Mouse (Mus musculus): ENCODE measurements around the gene Pdap1.
"Not testable (repeated sequence)": the region's sequence is repeated elsewhere in the genome, so short reads cannot be mapped to it uniquely, and the experiment has no call there.

Pdap1 gene

DNA sequence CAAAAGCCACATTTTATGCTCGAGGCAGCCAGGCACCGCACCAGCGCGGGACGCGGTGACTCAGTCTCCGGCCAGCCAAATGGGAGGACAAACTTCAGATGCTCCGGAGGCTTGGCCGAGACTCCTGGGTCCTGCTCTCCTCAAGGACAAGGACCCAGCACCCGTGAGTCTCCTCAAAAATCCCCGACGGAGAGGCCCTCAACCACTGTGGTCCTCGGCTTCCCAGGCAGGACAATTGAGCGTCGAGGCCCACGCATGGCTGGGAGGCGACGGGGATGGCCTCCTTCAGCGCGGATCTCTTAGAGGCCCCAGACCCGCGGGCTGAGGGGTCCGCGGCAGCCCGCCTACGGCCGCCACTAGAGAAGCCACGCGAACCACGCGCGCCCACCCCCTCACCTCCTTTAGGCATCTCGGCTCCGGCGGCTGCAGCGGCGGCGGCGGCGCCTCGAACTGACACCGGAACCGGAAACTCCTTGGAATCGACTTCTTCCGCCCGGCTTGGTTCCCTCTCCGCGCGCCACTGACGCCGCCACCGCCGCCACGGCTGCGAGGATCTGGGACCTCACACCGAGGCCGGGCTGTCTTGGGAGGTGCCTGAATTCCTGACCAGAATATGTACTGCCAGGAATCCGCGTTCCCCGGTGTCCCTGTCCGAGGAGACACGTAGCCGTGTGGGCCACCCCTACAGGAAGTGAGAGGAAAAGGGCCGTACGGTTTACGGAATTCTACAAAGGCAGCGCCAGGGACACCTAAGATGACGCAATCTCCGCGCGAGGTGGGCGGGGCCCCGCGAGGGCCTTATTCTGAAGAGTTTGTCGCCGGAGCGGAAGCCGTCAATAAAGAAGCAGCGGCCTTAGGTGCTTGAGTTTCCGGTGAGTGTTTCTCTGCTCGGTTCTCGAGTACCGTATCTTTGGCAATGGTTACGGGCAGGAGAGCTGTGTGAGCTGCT lies at the start of gene Pdap1, which contains the start of gene Bud31:
TSS of gene Pdap1 (minus strand) at position 668 of the 949 bp plus-strand sequence.
TSS of gene Bud31 (plus strand) at position 792 of the 949 bp plus-strand sequence.
- DNase-seq: peak; percentile 97 to 98

DNA sequence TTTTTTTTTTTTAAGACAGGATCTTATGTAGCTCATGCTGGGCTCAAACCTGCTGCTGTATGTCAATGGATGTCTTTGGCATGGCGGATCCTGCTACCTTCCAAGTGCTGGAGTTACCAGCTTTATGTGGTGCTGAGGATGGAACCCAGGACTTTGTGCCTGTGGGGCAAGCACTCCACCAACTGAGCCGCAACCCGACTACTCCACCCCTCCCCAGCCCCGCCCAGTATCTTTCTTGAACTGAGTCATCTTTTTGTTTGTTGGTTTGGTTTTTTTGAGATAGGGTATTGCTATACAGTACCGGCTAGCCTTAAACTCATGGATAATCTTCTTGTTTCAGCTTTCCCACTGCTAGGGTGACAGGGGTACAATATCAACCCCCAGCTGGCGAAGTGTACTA lies 49.4 kb upstream of the Pdap1 start:
- no peak for DNase-seq

DNA sequence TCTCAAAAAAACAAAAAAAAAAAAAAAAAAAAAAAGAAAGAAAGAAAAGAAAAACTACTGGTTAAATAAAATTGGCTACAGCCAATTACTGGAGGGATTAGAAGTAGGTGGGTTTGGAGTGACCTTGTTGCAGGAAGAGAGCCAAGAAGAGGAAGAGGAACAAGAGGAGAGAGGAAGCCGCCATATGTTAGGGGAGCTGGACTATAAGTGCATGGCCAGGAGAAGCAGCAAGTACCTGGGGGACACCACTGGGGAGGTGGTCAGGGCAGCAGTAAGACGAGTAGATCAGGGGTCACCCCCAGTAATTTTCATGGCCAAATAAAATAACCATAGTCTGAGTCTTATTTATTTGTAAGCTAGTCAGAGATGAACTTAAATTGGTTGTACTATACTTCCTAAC lies 45.2 kb upstream of the Pdap1 start:
- no peak for DNase-seq

DNA sequence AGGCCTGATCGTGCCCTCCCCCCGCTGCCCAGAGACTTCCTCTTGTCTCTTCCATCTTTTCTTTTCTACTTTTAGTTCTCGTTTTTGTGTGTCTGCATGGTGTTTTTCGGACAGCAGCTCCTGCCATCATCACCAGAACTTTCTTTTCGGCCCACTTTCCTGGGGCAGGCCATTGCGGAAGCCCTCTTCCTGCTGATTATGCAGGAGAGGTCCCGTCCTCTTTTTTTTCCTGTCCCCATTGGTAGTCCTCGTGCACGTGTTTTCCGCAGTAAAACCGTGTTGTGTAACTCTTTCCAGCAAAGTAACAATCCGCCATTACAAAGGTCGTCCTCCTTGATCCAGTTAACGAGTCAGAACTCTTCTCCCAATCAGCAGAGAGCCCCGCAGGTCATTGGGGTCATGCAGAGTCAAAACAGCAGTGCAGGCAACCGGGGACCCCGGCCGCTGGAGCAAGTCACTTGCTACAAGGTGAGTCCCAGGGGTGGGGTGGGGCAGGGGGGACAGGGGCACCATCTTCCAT lies 38.5 kb upstream of the Pdap1 start:
- no peak for DNase-seq

DNA sequence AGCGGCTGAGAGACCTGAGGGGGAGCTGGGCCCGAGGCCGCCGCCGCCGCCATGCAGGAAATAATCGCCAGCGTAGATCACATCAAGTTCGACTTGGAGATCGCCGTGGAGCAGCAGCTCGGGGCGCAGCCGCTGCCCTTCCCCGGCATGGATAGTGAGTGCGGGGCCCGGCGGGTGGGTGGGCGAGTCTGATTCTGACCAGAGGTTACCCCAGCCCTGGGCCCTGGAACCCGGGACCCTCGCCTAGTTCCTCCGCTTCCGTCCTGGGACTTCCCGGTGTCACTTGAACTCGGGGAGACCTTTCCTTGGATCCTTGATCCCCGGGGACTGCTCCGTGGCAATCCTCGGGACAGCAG lies 27.2 kb upstream of the Pdap1 start:
- DNase-seq: no peak

DNA sequence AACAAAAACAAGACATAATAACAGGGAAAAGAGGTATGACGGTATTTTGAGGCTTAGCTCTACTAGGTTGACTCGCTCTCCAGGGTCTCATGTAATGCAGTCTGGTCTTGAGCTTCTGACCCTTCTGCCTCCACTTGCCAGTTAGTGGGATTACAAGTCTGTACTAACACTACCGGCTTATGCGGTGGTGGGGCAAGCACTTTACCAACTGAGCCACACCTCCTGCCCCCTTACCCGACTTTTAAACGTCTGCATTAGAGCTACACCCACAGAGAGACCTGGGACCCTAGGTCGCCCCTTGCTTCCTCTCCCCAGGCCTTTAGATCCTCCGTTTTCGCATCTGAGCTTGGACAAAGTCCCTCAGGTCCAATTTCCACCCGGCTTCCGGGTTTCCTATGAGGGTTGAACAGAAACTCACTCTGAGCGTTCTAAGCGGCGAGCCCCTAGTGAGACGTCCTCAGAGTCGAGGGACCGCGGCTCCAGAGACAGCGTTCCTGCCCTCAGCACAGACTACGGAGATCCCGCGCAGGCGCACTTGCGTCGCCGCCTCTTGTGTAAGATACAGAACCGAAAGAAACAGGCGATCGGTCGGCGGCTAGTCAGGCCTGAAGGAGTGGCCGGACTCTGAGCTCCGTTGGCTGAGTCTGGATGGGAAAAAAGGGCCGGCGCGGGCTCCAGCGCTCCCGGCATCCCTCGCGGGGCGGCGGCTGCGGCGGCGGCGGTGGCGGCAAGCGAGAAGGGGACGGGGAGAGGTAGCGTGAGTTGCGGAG lies 26.7 kb upstream of the Pdap1 start, which contains the start of the genes Ptcd1 and Cpsf4:
TSS of gene Ptcd1 (minus strand) at position 573 of the 770 bp plus-strand sequence.
TSS of gene Cpsf4 (plus strand) at position 678 of the 770 bp plus-strand sequence.
- peak; percentile 95 to 99 for DNase-seq

DNA sequence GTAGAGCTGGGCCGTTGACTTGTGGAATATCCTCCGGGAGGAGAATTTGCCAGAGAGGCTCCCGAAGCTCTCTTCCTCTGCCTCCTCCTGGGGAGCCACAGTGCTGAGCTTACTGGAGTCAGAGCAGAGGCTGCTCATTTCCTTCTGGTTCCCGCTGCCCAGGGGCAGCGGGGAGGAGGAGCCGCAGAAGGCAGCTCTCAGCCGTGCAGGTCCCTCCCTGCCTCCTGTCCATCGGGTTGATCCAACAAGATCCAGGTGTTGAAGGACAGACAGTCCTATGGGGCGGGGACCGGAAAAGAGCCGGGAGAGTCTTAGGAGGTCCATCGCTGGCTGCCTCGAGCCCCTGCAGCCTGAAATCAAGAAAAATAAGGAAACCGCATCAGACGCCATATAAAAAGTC lies 25.1 kb upstream of the Pdap1 start:
- no peak for DNase-seq

DNA sequence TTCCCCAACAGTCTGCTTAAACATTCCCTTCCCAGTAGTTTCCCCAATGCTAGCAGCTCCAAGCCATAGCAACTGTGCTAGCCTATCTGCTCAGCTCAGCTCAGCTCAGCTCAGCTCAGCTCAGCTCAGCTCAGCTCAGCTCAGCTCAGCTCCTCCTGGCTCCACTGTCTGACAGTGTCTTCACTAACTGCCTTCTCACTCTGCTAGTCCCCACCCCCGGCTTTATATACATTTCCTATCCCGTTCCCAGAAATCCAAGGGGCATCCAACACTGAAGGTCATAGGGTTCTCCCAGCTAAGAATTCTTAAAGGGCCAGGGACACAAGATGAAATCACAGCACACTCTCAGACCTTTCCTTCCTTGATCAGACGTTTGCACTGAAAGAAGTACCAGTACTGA lies 24.7 kb upstream of the Pdap1 start:
- no peak for DNase-seq

DNA sequence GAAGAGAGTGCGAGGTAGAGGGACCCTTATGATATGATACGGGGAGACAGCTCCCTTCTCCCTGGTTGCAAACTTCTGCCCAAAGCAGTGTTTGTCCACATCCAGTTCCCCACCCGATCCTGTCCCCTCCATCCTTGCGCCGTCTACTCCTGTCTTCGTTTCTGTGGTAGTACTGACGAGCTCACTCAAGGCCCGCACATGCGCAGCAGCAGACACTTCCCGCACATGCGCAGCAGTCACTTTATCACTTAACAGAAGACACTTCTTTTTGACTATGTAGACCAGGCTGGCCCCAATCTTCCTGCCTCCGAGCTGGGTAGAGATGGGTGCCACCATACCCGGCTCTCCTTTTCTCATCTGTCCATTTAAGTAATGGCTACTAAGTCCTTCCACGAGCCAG lies 21.3 kb upstream of the Pdap1 start:
- no peak for DNase-seq

DNA sequence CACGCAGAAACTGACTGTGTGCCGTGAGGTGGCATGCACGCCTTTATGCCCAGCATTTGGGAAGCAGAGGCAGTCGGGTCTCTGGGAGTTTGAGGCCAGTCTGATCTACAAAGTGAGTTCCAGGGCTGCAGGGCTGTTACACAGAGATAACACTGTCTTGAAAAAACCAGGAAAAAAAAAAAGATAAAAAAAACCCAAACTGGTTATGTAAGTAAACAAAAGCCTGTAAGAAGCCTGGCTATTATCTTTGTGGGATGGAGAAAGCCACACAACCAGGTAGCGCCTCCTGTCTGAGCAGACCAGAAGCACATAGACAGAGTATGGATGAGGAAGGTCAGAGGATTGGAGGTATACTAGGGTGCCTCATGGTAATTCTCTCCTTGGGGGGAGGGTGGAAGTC lies 12.7 kb upstream of the Pdap1 start:
- no peak for DNase-seq

DNA sequence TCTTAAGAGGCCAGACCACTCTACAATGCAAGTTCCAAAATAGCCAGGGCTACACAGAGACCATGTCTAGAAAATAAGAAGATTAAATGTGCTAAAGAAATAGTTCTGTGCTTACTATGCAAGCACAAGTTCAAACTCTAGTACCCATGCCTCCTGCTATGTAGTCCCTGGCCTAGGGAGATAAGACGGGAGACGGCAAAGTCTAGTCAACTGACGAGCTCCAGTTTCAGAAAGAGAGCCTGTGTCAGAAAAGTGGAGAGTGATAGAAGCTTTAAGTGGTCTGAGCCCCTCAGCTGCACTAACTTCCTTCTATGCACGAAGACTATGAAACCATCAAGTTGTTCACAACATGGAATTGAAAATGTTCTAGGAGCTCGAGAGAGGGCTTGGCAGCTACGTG lies 9.3 kb upstream of the Pdap1 start:
- no peak for DNase-seq

DNA sequence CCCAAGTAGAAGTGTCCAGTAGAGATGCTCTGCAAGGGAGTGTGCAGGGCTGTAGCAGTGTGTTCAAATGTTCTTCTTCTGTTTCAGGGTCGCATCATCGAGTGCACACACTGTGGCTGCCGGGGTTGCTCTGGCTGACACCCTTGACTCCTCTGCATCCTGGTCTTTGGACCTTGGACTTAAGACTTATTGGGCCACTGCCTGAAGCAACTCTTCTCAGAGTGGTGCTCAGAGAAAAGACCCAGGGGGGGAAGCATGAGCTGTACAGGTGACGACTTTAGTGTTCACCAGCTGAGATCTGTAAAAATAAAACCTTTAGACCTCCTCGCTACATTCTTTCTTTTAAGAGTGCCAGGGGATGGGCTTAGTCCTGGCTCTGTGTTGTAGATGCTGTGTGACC lies 7.7 kb upstream of the Pdap1 start:
- no peak for DNase-seq

DNA sequence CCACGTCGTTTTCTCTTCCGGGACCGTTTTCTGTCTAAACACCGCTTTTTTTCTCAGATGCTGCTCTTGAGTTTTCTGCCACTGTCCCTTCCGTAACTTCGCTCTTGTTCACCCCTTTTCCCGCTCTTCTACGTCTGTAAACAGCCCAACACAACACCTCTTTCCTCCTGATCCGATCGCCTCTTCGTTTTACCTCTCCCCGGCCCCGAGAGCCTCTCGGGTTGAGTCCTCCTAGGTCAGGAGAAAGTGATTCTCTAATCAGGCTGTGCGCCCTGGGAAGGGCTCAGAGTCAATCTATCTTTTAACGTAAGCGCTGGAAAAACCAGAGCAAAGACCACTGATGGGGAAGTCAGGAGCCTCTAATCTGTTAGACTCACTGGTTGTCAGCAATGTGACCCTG lies 573 bp upstream of the Pdap1 start:
- DNase-seq: peak in 1 of 2 experiments; percentile 22

DNA sequence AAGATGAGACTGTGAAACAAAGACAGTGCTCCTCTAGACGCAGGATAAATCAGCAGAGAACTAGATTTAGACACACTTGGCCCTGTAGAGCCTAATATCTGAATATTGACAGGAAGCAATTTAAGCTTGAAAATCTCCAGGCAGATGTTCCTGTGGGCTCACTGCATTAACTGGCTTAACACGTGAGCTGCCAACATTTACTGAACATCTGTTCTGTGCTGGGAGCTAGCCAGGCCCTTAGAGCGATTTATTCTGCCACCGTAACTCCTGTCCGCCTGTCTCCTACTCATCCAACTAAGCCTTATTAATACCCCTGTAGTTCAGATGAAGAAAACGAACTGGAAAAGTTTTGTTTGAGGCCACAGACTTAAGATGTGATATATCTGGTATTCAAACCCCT lies 1.2 kb downstream of the Pdap1 start:
- peak; percentile 30 to 45 for DNase-seq

DNA sequence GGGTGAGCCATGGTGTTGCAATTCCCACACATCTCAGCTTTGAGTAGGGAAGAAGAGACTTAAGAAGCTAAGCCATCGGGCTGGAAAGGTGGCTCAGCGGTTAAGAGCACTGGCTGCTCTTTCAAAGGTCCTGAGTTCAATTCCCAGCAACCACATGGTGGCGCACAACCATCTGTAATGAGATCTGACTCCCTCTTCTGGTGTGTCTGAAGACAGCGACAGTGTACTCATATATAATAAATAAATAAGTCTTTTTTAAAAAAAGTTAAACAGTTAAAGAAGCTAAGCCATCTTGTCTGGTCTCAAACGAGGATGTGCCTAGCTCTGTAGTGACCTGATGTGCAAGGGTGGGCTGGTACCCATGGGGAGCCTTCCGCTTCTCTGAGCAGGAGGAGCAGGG lies 6.8 kb downstream of the Pdap1 start:
- DNase-seq: not testable (repeated sequence)

DNA sequence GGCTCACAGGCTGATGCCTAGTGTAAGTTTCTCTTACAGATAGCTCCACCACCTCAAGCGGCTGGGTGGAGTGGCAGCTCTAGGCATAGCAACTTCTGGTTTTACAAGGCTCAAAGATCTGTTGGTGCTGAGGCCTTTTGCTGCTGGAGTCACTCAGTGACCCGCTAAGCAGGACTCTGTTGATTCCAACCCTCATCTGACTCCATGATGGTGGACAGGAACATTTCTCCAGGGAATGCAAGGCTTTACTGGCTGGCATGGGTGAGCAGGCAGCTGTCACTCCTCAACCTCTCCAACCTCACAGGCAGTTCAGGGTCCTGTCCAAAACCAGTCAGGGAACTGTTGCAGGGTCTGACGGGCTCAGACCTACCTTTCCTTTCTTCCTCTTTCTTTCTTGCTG lies 9.0 kb downstream of the Pdap1 start:
- no peak for DNase-seq

DNA sequence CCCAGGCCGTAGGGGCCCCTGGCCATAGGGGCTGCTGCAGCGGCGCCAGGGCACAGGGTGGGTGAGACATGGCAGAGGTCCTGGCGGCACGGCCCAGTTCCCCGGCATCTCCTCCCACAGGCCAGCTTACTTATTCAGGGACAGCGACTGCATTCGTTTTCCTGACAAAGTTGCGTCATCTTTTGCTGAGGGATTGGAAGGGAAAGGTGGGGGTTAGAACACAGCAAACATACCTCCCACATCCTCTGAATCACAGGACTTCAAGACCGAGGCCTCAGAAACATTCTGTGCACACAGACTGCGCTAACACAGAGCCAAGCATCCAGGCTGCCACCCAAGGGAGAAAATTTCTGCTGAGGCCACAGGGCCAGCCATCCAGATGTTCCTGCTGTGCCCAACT lies 9.8 kb downstream of the Pdap1 start:
- DNase-seq: no peak

DNA sequence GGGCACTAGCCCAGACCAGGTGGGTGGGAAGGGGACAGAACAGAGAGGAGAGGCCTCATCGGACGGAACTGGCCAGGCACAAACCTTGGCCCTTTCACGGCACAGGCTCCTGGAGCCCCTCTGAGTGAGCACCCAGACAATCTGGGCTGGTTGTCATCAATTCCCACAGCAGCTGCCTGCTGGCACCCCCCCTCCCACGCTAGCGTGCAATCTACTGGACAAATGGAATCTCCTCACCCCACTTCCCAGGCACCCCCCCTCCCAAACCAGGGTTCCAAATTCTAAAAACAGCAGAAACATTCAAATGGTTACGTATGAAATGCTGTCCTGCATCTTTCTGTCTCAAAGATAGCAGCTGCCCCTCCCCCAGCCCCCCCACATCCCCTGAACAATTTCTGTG lies 10.3 kb downstream of the Pdap1 start:
- not testable (repeated sequence) for DNase-seq

DNA sequence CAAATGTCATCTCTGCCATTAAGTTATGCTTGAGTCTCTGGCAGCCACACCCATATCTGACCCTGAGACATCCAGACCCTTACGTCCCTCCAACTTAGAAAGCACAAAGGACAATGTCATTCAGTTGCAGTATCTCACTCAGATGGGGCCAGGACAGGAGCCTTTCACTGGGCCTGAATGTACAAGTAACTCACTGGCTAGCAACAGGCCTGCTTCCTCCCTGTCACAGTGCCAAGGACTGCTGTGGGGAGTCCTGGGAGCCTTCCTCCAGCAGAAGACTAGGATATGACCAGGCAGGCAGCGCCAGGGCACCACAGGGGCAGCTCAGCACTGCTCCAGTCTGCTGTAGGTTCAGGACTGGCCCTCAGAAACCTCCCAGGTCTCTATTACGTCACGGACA lies 10.9 kb downstream of the Pdap1 start:
- peak in 1 of 2 experiments; percentile 37 for DNase-seq

DNA sequence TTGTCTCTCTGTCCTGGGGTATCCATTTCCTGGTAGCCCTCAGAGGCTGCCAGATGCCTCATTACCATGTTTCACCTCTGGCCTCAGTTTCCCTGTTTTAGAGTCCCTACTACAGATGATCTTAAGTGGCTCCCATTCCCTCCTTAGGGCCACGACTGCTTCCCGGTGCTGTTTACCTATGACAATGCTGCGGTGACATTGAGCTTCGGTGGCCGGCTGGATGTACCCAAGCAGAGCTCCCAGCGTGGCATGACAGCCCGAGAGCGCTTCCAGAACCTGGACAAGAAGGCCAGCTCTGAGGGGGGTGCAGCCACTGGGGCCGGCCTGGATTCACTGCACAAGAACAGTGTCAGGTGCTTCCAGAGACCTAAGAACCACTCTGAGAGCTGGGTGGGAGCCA lies 13.5 kb downstream of the Pdap1 start:
- no peak for DNase-seq

DNA sequence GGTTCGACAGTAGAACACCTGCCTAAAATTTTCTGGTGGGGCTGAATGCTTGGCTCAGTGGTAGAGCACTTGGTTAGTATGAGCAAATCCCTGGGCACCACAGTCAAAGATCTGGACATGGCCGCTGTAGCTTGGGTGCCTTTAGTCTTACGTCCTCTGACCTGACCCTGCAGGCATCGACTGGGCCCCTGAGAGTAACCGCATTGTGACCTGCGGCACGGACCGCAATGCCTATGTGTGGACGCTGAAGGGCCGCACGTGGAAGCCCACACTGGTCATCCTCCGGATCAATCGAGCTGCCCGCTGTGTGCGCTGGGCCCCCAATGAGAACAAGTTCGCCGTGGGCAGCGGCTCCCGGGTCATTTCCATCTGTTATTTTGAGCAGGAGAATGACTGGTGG lies 16.6 kb downstream of the Pdap1 start:
- no peak for DNase-seq

DNA sequence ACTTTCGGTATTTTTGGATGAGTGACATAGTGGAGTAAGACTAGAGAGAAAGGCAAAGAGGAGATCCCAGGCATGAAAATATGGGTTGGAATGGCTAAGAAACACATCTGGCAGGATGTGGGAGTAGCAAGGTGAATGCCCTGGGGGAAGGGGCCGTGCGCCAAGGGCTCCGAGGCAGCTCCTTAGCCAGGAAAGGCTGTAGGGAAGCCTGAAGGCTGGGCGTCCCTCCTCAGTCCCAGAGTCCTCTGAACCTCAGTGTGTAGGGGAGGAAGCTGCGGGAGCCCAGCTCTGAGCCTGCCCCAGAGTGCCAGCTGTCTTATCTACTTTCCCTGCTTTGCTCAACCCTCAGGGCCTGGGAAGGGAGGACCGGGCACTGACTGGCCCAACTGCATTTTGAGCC lies 19.1 kb downstream of the Pdap1 start:
- DNase-seq: no peak

DNA sequence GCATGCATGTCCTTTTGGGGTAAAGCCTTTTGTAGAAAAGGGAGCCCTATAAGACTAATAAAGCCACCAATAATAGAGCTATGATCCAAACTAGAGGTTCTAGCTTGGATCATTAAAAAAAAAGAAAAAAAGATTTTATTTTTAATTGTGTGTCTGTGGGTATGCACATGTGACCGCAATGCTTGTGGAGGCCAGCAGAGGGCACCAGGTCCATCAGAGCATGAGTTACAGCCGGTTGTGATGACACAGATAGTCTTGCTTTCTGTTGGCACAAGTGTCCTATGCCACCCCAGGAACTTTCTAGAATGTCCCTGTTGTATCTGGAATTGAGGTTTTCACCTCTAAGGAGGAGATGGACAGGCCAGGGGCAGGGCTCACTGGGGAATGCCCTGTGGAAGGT lies 20.7 kb downstream of the Pdap1 start:
- no peak for DNase-seq

DNA sequence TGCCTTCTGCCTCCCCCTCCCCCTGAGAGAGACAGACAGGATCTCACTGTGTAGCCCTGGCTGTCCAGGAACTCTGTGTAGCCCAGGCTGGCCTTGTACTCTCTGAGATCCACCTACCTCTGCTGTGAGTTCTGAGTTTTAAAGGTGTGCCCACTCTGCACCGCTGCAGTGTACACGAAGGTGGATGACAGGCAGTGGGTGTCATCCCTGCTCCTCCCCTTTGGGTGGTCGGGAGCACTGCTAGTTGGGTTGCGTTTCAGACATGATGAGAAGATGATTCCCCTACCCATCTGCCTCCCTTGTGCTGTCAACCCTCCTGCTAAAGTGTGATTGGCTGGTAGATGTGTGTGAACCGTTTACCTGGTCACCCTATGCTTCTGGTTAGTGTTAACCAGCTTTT lies 21.6 kb downstream of the Pdap1 start:
- DNase-seq: no peak

All from cerebellum, postnatal 10 days (tissue).